Mouse (Mus musculus) neural tube, embryonic 15.5 days (tissue): ENCODE data around the gene Ppm1n. TPM values are rescaled to one million over a fixed set of nuclear protein-coding genes. Genes with fewer than 3 reads are reported as not detected.

Experiments
- ATAC-seq: fragments of 200-750 bp; cut with Nextera tagmentation; 2 replicates; pipeline ENCODE4 v1.8.0; 2017; ENCODE audit warnings: mild to moderate bottlenecking, moderate TSS enrichment, moderate library complexity; ENCODE audit not compliant: low FRiP score
- H3K27ac ChIP-seq: fragments of 300-500 bp; sonication (generic); replicated peaks from 2 replicates; pipeline ENCODE4 v1.5.1; 2015; ENCODE audit warnings: mild to moderate bottlenecking, inconsistent platforms
- H3K27me3 ChIP-seq: fragments of 300-500 bp; sonication (generic); replicated peaks from 2 replicates; pipeline ENCODE4 v1.6.1; 2015; ENCODE audit warnings: inconsistent platforms
- H3K36me3 ChIP-seq: fragments of 300-500 bp; sonication (generic); 2 replicates; pipeline ENCODE4 v1.6.1; 2015; ENCODE audit warnings: inconsistent platforms
- H3K4me1 ChIP-seq: fragments of 300-500 bp; sonication (generic); 2 replicates; pipeline ENCODE4 v1.6.1; 2015; ENCODE audit warnings: inconsistent platforms
- H3K4me2 ChIP-seq: fragments of 300-500 bp; sonication (generic); 2 replicates; pipeline ENCODE4 v1.6.1; 2015; ENCODE audit warnings: inconsistent platforms, mild to moderate bottlenecking, moderate library complexity
- H3K4me3 ChIP-seq: fragments of 300-500 bp; sonication (generic); replicated peaks from 2 replicates; pipeline ENCODE4 v1.5.1; 2015; ENCODE audit warnings: mild to moderate bottlenecking, inconsistent platforms
- H3K9ac ChIP-seq: fragments of 300-500 bp; sonication (generic); replicated peaks from 2 replicates; pipeline ENCODE4 v1.6.1; 2015; ENCODE audit warnings: mild to moderate bottlenecking, inconsistent platforms
- H3K9me3 ChIP-seq: fragments of 300-500 bp; sonication (generic); replicated peaks from 2 replicates; pipeline ENCODE4 v1.6.1; 2016; ENCODE audit warnings: inconsistent platforms
- whole genome bisulfite sequencing: fragments of 180-500 bp; shearing (Covaris S2); methylation state at CpG from one replicate; pipeline ENCODE4 v1.1.7; 2015; ENCODE audit warnings: mixed read lengths; 5-methylcytosine and 5-hydroxymethylcytosine counted together
- polyA plus RNA-seq: library from polyadenylated mRNA; unstranded; fragments of >200 nt; fragmentation: Nextera tagmentation; extraction: Ambion mirVana; gene quantifications from 2 replicates; pipeline ENCODE4 v1.2.1, GENCODE M21; 2015

Gene Ppm1n
- polyA plus RNA-seq, 1 experiment from 2014 or later, result 1.3 TPM

- ATAC-seq, result peak; percentile 81
- under 1% methylated on average over 58 of the region's 62 CpGs for WGBS
- Histone ChIP-seq H3K27me3 (no peaks in the 10 kb centered on the region), H3K4me3 (peak within 1 kb of the TSS; percentile 96), H3K9ac (peak within 1 kb of the TSS; percentile 88), H3K36me3 (peaks cover 7% of the 10 kb centered on the region; the same call in 1 of the 2 replicates), H3K27ac (peak within 1 kb of the TSS; percentile 89), H3K9me3 (no peaks in the 10 kb centered on the region), H3K4me2 (peak within 1 kb of the TSS; percentile 96), H3K4me1 (peaks cover 39% of the 10 kb centered on the region)
These were observed 8.4 kb downstream of the Ppm1n start, which contains the start of gene Vasp for GRCm38 (mm10) chr7:19271238-19272172. Vasp (minus strand) TSS chr7:19271817.

DNA sequence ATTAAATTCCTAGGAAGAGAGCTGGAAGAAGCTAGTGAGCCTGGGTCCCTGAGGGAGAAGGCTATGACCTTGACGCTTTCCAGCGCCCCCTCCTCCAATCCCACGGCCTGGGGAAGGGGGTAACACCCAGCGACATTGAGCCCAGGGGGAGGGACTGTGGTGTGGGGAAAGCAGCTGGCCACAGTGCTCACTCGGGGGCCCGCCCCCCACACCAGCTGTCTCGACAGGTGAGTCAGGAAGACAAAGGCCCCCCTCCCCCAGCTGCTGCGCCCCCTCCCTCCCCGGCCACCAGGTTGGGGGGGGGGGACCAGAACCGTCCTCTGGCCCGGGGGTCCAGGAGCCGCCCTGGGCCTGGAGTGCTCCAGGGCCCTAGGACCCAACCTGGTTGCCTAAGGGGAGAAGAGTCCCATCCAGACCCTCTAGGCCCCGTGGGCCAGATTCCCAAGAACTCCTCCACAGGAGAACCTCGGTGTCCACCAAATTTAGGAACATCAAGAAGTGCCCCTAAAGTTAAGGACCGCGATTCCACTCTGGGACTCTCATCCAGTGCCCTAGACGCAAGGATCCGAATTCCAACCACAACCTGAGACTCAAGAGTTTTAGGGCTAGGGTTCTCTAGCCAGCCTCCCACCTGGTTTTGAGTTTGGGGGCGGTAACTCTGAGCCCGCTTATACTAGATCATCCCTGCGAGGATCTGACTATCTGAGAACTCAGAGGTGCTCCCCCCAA is 9.2 kb downstream of the Ppm1n start:
- Histone ChIP-seq H3K4me3 (peak overlapping the region; percentile 96), H3K4me1 (peaks cover 47% of the 10 kb centered on the region), H3K9me3 (no peaks in the 10 kb centered on the region), H3K27ac (peak overlapping the region; percentile 89), H3K27me3 (no peaks in the 10 kb centered on the region), H3K9ac (peak overlapping the region; percentile 88), H3K36me3 (peaks cover 7% of the 10 kb centered on the region; the same call in 1 of the 2 replicates), H3K4me2 (peak overlapping the region; percentile 96)
- no peak; the same call in 1 of the 2 replicates for ATAC-seq
- WGBS, result 1% methylated on average over 20 of the region's 21 CpGs

DNA sequence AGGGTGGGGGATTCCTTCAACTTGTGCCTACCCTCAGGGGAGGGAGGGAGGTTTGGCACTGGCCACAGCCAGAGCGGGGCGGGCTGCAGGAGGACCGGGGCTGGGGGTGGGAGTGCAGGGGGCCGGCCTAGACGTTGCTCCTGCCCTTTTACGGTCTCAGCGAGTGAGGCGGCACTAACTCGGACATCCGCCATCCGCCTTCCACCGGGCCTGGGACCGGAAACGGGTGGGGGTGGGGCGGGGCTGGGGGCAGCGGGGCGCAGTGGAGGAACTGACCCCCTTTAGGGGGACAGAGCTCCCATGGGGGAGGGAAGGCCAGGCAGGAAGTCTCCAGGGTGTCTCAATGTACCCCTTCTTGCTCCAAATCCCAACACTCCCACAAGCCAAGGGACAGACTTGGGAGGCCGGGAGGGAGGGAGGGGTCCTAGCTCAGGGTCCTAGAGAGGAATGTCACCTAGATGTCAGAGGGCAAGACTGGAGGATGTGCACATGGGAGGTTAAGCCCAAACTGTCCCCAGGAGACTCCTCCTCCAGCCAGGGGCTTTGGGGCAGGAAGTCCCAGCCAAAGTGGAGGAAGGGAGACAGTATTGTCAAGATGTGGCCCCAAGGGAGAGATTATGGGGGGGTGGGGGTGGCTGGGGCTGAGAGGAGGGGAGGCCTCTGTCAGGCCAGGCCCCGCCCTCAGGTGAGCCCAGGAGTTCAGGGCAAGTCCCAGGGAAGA is 10.0 kb downstream of the Ppm1n start:
- Histone ChIP-seq H3K27ac (peak overlapping the region; percentile 77), H3K27me3 (no peaks in the 10 kb centered on the region), H3K9me3 (no peaks in the 10 kb centered on the region), H3K4me1 (peaks cover 51% of the 10 kb centered on the region), H3K4me2 (peak overlapping the region; percentile 96), H3K9ac (peak overlapping the region; percentile 88), H3K36me3 (peaks cover 7% of the 10 kb centered on the region; the same call in 1 of the 2 replicates), H3K4me3 (peak overlapping the region; percentile 96)
- 2% methylated on average over 18 of the region's 19 CpGs for WGBS
- ATAC-seq, result no peak

- Histone ChIP-seq H3K4me1 (peaks cover 51% of the 10 kb centered on the region), H3K4me3 (peak overlapping the region; percentile 96), H3K9ac (peak overlapping the region; percentile 88), H3K27me3 (no peaks in the 10 kb centered on the region), H3K9me3 (no peaks in the 10 kb centered on the region), H3K36me3 (peaks cover 15% of the 10 kb centered on the region), H3K27ac (peak overlapping the region; percentile 77), H3K4me2 (peak overlapping the region; percentile 96)
- 50% methylated on average over 10 of the region's 10 CpGs for WGBS
- ATAC-seq, result no peak
These were observed 10.7 kb downstream of the Ppm1n start for GRCm38 (mm10) chr7:19268993-19269681.

- H3K9me3 ChIP-seq, result no peaks in the 10 kb centered on the region
- H3K4me3 ChIP-seq, result no peak overlapping the region
- H3K9ac ChIP-seq, result no peak overlapping the region
- no peak overlapping the region for H3K27ac ChIP-seq
- peaks cover 46% of the 10 kb centered on the region for H3K4me1 ChIP-seq
- no peak for ATAC-seq
- H3K27me3 ChIP-seq, result no peaks in the 10 kb centered on the region
- H3K4me2 ChIP-seq, result no peak overlapping the region
- H3K36me3 ChIP-seq, result peaks cover 33% of the 10 kb centered on the region
- WGBS, result 75% methylated on average over 10 of the region's 10 CpGs
These were observed 12.8 kb downstream of the Ppm1n start for GRCm38 (mm10) chr7:19267051-19267450.

- Histone ChIP-seq H3K4me1 (peaks cover 46% of the 10 kb centered on the region), H3K4me2 (no peak overlapping the region), H3K4me3 (no peak overlapping the region), H3K27ac (no peak overlapping the region), H3K9ac (no peak overlapping the region), H3K36me3 (peaks cover 40% of the 10 kb centered on the region), H3K9me3 (no peaks in the 10 kb centered on the region), H3K27me3 (no peaks in the 10 kb centered on the region)
- 86% methylated on average over 10 of the region's 10 CpGs for WGBS
- ATAC-seq, result no peak
These were observed 13.7 kb downstream of the Ppm1n start for GRCm38 (mm10) chr7:19265928-19266822.

DNA sequence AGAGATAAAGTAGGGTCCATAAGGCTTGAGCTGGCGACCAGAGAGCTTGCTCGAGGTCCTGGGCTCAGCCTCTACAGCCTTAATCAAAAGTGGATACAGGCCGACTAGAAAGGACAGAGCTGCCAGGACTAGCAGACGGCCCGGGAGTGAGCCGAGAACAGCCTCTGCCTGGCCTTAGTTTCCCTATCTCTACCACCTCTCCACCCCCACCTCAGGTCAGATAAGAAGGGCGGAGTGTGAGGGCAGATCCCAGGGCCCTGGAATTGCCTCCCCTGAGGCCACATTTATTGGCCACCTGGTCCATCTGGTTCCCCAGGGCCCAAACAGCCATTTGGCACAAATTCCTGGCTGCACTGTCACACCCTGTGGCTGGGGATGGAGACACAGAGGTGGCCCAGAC is 14.7 kb downstream of the Ppm1n start:
- no peak overlapping the region for H3K9ac ChIP-seq
- ATAC-seq, result no peak
- H3K36me3 ChIP-seq, result peaks cover 47% of the 10 kb centered on the region
- H3K4me1 ChIP-seq, result peaks cover 36% of the 10 kb centered on the region
- 80% methylated on average over 7 of the region's 7 CpGs for WGBS
- H3K27ac ChIP-seq, result no peak overlapping the region
- no peak overlapping the region for H3K4me3 ChIP-seq
- H3K9me3 ChIP-seq, result no peaks in the 10 kb centered on the region
- H3K4me2 ChIP-seq, result no peak overlapping the region
- no peaks in the 10 kb centered on the region for H3K27me3 ChIP-seq

GRCm38 (mm10) chr7:19258336-19258735 is 21.5 kb downstream of the Ppm1n start:
- Histone ChIP-seq H3K4me3 (no peak overlapping the region), H3K9me3 (no peaks in the 10 kb centered on the region), H3K36me3 (peaks cover 70% of the 10 kb centered on the region), H3K9ac (no peak overlapping the region), H3K4me1 (no peaks in the 10 kb centered on the region), H3K4me2 (no peak overlapping the region), H3K27ac (no peak overlapping the region), H3K27me3 (no peaks in the 10 kb centered on the region)
- WGBS, result 79% methylated on average over 3 of the region's 3 CpGs
- ATAC-seq, result no peak

- no peaks in the 10 kb centered on the region for H3K27me3 ChIP-seq
- no peak overlapping the region for H3K4me3 ChIP-seq
- WGBS, result 37% methylated on average over 11 of the region's 11 CpGs
- ATAC-seq, result peak; percentile 68
- H3K9ac ChIP-seq, result no peak overlapping the region
- no peaks in the 10 kb centered on the region for H3K9me3 ChIP-seq
- no peak overlapping the region for H3K4me2 ChIP-seq
- H3K27ac ChIP-seq, result no peak overlapping the region
- H3K36me3 ChIP-seq, result peaks cover 62% of the 10 kb centered on the region
- no peaks in the 10 kb centered on the region for H3K4me1 ChIP-seq
These were observed 22.4 kb downstream of the Ppm1n start for GRCm38 (mm10) chr7:19257390-19258022.

DNA sequence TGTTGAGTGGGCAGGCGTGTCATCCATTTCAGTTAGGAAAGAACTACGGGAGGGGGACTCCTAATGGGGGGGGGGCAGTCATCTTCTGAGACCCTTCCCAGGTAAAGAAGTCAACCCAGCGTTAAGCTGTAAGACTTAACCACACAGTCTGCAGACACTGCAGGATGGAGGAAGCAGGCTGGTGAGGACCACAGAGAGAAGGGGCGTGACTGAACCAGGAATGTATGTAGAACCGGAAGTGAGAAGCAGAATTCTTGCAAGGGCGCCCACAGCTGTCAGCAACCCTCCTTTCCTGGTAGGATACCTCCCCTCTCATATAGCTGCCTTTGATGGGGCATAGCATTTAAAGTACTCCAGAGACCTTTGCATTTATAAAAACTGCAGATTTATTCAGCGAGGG is 23.3 kb downstream of the Ppm1n start:
- WGBS, result 88% methylated on average over 7 of the region's 7 CpGs
- no peak overlapping the region for H3K4me2 ChIP-seq
- no peak overlapping the region for H3K9ac ChIP-seq
- no peaks in the 10 kb centered on the region for H3K4me1 ChIP-seq
- no peaks in the 10 kb centered on the region for H3K27me3 ChIP-seq
- H3K9me3 ChIP-seq, result no peaks in the 10 kb centered on the region
- no peak overlapping the region for H3K27ac ChIP-seq
- ATAC-seq, result no peak
- peaks cover 54% of the 10 kb centered on the region for H3K36me3 ChIP-seq
- no peak overlapping the region for H3K4me3 ChIP-seq
